Mouse (Mus musculus): ENCODE results near the gene Notch3. TPM values are rescaled to one million over a fixed set of nuclear protein-coding genes. Genes with fewer than 3 reads are reported as not detected.
"Not testable (repeated sequence)": the region's sequence is repeated elsewhere in the genome, so short reads cannot be mapped to it uniquely, and the experiment has no call there.

Notch3 gene
- total RNA-seq, 2 experiments from 2014 or later = 25.1 to 26.4 TPM

DNA sequence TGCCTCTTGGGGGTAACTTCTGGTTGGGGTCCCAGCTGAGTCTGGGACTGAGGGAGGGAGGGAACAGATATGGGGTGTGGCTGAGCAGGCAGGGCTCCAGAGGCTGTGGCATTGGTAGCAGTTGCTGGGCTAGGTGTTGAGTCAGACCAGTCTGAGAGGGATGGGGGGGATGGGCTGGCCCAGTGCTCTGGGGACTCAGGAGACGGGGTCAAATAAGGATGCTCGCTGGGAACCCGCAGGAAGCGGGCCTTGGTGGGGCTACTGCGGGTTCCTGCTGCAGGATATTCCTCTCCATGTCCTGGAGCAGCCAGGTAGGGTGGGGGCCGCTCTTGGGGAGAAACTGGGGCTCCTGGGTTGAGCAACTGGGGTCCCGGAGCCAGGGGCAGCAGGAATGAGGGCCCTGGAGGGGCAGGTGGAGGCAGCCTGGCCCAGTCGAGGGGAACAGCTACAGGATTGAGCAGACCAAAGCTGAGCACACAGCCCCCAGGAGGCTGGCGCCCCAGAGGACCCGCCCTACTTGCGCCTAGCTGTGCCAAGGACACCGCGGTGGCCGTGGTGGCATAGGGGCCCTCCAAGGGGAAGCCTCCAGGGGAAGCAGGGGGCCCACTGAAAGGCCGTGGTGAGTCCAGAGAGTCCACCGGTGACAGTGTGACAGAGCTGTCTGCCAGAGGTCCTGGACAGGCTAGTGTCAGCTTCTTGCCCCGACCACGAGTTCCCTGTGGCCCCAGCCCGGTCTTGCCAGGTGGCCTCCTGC, 44.6 kb downstream of the Notch3 start:
- intact Hi-C loops (cut with DNase I) = no loop called here

DNA sequence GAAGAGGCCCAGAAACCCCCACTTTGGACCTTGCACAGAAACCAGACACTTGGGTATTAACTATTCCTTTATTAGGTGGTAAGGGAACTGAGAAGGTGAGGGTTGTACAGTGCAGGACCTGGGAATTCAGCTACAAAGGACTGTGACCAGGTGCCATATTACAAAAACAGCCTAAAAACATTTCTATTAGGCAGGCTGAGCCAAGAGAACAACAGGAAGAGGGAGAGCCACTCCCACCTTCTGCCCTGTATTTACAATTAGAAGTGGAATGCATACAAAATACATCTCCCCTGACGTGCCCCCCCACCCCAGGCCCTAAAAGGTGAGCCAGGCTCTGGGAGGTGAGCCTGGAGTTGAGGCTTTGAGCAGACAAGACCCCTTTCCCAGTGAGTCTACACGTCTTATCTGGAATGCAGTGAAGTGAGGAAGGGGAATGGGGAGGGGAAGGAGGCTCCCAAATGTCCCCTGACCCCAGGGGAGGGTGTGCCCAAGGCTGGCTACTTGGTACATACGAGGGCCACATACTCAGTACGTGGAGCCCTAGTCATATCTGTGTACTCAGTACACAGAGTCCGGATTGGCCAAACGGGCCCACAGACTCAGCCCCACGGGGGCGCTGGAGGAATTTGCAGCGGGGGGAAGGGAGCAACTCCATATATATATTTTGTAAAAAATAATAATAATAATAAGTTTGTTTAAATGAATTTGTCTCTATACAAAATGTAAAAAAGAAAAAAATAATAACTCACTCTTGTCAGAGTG, 45.7 kb downstream of the Notch3 start:
- intact Hi-C loops (cut with DNase I) = no loop called here
- DNase-seq = no peak

More for the DNA sequence above, 44.6 kb downstream of the Notch3 start:
- DNase-seq = peak in 1 of 2 experiments; percentile 29

DNA sequence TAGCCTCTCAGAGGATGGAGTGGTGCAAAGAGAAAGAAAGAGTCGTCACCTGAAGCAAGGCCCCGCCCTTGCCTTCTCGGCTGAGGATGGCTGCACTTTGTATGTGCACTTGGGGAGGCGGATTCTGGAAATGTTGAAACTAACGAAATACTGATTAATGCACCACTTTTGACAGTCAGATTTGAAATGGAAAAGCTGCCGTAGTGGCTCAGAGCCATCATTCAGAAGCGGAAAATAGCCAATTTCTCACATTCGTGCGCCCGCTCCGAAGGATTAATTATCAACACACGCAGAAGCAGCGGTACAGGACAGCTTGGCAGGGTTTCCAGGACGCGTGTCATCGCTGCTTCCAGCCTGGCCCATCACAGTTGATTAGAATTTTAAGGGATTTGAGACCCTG, 47.5 kb downstream of the Notch3 start:
- intact Hi-C loops (cut with DNase I) = no loop called here

DNA sequence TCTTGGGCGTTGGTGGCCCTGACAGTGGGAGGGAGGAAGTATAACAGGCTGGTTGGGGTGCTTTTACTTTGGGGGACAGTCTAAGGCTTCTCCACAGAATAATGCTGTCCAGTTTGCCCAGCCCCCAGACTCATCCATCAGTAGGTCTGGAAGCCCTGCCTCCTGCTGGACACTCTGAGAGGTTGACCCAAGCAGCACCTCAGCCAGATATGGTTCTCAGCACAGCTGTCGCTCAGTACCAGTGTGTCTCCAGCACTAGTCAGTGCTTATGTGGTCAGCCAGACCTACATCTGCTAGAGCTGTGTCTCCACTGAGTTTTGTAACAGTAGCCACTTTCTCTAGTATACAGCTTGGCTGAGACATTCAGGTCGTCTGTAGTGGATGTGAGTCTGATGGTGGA, 48.2 kb downstream of the Notch3 start:
- DNase-seq = peak in 1 of 2 experiments; percentile 34
- intact Hi-C loops (cut with DNase I) = no loop called here

More for the DNA sequence above, 47.5 kb downstream of the Notch3 start:
- DNase-seq = peak; percentile 49 to 59

DNA sequence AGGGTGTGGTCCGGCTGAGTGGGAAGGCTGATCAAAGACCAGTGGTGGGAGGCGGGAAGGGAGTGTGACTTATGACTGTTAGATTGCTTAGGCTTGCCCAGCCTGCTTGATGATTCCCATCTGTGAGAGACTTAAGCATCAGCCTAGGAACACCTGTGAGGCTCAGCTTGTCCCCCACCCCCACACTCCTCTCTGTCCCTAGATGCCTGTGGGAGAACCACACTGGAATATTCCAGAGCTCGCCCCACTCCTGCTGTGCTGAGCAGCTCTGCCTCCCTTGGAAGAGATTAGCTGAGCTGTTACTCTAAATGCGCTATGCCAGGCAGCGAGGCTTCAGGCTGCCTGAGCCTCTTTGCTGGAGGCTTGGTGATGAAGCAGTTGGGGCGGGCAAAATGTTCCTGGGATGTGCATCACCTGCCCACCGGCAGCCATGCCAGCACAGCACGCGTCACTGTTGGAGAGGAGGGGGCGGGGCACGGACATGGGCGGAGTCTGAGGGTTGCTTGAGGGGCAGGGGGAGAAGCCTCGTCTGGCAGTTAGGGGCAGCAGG, 48.7 kb downstream of the Notch3 start:
- peak; percentile 30 to 39 for DNase-seq

DNA sequence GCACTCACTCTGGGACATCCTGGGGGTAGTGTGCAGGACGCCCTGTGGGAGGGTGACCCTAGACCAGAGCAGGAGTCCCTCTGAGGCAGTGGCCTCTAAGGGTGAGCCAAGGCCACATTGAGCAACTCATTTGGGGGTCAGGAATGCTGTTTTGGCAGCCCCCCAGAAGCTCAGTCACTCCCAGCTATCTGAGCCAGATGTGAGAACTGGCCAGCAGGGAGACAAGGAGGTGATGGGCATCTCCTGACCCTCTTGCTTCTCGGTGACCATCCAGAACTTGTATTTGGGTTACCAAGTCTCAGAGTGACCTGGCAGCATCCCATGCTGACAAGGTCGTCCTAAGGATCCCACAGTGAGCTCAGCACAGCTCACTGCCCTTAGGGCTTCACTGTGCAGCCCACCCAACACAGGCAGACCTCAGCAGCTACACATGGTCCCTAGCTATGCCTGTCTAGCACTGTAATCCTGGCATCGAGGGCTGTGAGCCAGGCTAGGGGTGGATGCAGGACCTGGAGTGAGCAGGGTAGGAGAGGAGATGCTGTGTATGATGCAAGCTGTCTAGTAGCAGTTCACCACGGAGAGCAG, 49.3 kb downstream of the Notch3 start:
- DNase-seq = peak; percentile 63 to 70
- intact Hi-C loops (cut with DNase I) = no loop called here

More for the DNA sequence above, 48.7 kb downstream of the Notch3 start:
- intact Hi-C loops (cut with DNase I) = not testable (repeated sequence)

DNA sequence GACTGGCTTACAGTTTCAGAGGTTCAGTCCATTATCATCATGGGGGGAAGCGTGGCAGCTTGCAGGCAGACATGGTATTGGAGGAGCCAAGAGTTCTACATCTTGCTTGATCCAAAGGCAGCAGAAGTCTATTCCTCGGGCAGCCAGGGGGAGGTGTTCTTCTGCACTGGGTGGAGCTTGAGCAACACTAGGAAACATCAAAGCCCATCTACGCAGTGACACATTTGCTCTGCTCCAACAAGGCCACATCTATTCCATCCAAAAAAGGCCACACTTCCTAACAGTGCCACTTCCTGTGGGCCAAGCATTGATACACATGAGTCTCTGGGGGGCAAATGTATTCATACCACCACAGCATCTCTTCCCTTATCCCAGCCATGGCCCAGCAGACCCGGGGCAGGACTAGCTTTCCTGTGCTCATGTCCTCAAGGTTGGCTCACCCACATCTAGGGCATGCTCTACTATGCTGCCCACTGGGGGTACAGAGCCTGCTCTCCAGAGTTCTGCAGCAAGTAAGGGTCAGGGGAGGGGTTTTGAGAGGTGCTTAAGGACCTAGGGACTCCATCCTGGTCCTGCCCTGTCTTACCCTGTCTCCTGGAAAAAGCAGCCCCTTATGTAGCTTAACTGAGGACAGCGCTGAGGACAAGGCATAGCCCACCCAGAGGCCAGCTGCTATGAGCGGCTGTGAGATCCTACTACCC, 49.9 kb downstream of the Notch3 start:
- intact Hi-C loops (cut with DNase I) = no loop called here

DNA sequence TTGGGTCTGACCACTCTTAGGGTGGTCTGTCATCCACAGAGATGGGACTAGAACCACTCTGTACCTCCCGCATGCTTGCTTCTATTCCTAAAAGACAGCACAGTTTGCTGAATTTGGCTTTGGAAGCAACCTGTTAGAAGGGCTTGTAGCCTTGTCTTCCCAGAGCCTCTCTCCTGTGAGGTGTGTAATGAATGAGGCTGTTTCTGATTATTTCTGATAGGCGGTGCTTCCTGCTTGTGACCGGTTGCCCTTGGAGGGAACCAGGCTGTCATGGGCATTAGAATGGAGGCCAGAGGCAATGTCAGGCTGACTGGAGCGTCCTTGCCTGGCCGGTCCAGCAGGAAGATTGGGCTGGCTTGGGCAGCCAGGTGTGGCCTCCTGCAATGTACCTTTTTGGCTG, 52.2 kb downstream of the Notch3 start:
- intact Hi-C loops (cut with DNase I) = not testable (repeated sequence)

More for the DNA sequence above, 49.9 kb downstream of the Notch3 start:
- no peak for DNase-seq

DNA sequence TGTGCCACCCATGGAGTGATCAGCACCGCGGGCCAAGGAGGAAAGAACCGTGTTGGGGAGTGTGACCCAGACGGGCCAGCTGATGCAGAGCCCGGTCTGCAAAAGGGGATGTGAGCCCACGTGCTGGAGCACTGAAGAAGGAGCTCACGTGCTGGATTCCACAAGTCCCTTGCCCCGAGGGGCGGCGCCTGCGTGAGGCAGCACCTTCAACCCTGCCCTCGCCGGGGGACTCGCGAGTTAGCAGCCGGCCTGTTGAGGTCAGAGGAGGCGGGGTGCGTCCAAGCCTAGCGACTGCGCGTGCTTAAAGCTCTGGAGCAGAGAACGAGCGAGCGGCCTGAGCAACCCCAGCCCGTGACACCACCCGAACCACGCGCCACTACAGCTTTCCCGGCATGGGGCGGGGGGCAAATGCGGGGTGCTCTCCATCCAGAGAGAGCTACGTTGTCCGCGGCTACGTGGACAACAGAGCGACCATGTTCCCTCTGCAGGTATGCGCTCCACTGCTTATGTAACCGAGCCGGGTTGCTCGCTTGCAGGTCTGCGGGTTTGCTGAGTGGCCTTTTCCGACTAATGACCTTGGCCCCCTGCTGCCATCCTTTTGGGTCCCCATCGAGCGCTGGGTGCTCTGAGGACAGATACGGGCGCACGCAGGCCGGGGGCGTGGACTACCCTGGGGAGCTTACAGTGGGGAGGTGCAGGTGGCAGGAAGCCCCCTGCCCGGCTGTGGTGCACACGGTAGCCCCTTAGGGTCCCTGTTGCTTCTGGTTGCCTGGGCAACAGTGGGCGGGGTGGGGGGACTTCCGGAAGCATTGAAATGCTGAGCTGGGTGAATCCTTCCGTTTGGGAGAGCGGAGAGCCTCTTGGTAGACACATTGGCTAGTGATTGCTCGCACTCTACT, 52.9 kb downstream of the Notch3 start:
- DNase-seq = peak; percentile 63 to 75
- intact Hi-C loops (cut with DNase I) = no loop called here

More for the DNA sequence above, 52.2 kb downstream of the Notch3 start:
- DNase-seq = not testable (repeated sequence)

DNA sequence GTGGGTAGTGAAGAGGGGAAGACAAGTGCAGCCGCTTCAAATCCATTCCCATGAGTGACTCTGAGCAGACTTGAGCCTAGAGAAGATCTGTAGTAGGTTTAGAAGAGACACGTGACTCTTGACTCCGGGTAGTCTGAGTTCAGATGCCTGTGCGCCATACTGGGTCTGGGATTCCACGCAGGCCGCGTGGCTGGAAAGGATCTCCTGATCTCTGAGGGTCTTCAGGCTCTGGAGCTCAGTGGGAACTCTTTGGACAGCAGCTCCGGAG, 53.5 kb downstream of the Notch3 start:
- no peak for DNase-seq
- intact Hi-C loops (cut with DNase I) = no loop called here

DNA sequence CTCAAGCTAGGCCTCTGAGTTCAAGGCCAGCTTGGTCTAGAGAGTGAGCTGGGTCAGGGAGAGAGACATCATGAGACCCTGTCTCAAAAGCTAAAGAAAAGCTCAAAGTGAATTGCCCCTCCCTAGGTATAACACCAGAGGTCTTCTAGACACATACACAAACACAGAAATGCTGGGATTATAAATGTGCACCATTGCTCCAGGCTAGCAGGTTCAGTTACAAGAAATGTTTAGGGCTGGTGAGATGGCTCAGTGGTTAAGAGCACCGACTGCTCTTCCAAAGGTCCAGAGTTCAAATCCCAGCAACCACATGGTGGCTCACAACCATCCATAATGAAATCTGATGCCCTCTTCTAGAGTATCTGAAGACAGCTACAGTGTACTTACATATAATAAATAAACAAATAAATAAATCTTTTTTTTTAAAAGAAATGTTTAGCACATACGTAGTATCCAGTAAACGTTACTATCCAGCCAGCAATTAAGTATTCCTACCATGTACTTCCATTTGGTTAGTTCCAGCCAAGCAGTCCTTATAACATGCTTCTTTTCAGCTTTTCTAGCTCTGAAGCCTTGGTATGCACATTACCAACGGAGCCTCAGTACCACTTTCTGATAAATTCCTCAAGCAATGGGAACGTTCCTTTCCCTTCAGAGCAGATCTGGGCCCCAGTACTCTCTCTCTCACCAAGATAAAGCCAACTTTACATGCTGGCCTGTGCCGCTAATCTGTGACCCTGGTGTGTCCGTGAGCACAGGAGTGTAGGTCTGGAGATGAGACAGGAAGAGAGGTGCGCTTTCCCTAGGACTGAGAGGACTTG, 54.0 kb downstream of the Notch3 start:
- no peak for DNase-seq
- intact Hi-C loops (cut with DNase I) = no loop called here

DNA sequence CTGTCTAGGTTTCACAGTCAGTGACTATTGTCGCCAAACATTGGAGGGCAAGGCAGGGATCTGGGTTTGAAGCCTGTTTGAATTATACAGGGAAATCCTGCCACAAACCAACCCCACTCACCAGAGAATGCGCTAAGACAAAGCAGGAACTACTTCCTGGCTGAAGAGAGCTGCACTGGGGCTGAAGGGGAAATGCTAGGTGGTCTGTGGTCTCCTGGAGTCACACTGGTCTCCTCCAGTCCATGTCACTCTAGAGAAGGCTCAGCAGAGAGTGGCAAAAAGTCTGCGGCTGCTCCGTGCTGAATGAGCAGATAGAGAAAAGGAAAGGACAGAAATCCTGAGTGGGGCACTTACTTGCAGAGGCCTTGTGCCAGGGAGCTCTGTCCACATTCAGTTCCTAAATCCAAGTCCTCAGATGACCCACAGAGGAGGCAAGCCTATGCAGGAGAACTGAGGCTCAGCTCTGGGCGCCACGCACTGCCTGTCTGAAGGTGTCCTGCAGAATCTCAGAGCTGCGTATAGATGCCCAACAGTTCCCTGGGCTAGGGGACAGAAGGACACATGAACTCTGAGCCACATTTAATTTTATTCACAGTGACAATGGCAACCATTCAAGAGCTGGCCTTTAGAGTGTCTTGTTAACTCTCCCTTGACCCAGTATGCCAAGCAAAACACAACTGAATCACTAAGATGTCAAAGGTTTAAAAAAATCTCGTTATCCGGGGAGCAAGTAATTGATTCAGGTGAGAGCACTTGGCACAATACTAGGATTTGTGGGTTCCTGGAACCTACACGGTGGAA, 55.5 kb downstream of the Notch3 start:
- no peak for DNase-seq
- intact Hi-C loops (cut with DNase I) = no loop called here

DNA sequence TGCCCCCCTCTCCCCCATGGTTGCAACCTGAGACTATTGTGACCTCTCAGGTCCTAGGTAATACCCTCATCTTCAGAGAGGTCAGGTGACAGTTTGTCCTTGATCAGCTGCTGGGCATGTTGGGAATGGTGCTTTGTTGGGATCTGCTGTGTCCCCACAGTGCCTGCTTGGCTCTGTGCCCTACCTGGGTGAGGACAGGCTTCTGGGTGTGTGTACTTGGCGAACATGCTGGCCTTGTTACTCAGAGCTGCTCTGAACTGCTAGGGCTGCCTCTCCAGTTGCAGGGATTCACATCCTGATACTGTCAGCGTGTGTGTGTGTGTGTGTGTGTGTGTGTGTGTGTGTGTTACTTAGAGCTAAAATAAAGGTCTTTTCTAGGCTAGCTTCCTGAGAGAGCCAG, 56.2 kb downstream of the Notch3 start:
- intact Hi-C loops (cut with DNase I) = no loop called here
- peak; percentile 49 to 57 for DNase-seq

DNA sequence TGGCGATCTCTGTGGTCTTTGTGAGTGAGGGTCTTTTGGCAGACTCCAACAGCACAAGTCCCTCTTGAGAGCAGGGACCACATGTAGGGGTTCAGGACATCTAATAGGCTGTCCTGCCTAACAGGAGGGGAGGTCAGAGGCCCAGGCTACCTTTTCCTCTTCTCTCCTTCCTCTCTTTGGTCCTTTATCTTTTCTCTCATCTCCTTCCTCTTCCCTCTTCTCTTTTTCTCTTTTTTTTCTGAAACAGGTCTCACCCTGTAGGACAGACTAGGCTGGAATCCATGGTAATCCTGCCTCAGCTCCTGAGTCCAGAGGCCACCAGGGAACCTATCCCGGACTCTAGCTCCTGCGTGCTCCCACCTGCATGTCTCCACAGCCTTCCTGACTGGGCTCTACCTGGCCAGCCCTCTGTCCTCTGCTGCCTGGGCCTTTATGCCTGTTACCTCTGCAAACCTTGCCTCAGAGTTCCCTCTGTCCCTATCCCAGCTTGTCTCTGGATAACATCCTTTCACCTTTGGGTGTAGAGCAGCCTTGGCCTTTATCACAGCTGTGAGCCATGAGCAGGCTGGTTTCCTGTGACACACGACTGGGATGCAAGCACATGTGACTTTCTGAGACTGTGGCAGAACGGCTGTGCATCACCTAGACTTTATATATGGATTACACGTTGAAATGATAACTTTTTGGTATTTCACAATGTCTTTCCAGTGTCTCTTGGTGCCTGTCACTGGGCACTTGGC, 57.3 kb downstream of the Notch3 start:
- DNase-seq = no peak
- intact Hi-C loops (cut with DNase I) = no loop called here

DNA sequence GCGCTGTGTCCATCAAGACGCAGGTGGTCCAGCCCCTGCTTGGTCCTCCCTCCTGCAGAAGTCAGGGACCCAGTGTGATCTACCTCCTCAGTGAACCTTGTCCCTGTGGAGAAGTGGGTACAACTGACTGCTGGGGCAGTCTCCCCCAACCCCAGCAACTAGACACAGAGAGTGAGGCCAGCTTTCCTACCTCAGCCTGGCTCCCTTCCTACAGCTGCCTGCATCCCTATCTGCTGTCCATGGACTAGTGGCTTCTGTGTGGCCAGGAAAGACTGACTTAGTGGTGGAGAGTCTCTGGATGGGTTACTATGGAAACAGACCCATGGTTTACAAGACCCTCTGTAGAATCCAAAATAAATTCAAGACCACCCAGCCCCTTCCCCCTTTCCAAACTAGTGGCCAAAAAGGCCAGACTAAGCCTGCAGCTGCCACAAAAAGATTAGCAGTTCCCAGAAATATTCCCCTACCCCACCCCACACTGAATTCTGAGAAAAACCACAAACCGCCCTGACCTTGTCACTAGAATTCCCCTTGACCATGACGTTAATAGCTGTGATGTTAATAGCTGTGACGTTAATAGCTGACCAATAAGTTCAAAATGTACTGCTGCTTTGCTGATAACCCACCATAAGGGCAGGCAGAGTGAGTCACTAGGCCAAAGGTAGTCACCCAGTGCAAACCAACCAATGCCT, 58.2 kb downstream of the Notch3 start:
- DNase-seq; intact Hi-C loops (cut with DNase I): not testable (repeated sequence)

DNA sequence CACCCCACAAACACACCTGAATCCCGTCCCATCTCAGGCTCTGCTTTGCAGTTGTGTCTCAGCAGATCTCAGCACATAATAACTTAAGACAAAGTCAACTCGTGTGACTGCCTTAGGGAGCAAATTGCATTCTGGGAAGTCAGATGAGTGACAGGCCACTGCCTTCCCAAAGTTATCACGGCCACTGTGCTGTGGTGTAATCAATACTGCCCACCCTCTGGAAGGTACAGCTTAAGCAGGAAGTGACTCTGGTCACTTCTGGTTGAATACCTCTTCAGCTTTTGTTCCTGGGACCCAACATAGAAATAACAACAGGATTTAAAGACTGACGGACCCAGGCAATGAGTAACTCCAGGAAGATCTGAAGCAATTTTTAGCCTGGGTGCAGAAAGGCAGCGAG, 58.8 kb downstream of the Notch3 start:
- intact Hi-C loops (cut with DNase I) = no loop called here

DNA sequence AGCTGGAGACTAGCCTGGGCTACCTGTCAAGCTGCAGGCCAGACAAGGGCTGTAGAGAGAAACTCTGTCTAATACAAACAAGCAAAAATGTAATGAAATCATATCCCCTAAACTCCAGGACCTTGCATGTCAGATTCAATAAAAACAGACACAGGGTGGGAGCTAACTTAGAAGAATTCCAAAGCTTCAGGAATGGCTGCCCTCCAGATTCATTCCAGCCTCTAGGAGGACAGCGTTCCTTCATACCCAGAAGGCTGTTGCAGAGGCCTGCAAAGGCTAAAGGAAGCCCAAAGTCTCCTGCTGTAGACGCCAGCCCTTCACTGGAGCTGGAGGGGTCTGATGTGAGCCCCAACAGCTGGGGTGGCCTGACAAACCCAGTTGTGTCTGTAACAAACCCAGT, 60.3 kb downstream of the Notch3 start:
- DNase-seq = no peak

More for the DNA sequence above, 58.8 kb downstream of the Notch3 start:
- DNase-seq = no peak

More for the DNA sequence above, 60.3 kb downstream of the Notch3 start:
- intact Hi-C loops (cut with DNase I) = no loop called here
